Mouse (Mus musculus): ENCODE results near the gene Psmg4.

Gene Psmg4

DNA sequence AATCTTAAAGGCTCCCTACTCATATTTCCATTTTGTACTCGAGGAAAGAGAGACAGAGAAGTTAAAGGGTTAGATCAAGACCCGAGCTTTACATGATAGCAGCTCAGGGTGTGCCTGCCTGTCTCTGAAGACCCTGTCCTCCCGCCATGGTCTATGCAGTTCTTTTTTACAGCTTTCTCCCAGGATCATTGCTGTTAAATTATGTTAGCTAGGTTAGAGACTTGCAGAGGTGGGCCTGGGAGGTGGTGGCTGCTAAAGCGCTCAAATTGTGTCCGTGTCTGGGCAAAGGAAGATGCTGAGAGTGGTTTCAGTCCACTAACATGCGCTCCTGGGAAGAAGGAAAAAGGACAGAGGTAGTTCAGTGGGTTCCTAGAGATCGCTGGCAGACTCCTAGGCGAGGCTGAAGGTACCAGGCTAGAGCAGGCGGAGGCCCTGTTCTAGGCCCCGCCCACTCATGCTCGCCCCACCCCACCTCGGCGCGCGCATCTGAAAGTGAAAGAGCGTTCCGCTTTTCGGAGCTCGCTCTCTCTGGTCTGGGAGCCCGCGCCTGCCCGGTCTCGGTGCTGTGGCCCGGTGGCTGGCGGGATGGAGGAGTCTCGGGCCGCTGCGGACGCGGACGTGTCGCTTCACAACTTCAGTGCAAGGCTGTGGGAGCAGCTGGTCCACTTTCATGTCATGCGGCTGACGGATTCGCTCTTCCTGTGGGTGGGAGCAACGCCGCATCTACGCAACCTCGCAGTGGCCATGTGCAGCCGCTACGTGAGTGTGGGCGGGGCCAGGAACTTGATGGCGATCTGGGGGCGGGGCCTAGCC, at the start of gene Psmg4:
Gene Psmg4 (plus strand): TSS at position 474 of the 813 bp plus-strand sequence.
- DNase-seq: peak; percentile 97

DNA sequence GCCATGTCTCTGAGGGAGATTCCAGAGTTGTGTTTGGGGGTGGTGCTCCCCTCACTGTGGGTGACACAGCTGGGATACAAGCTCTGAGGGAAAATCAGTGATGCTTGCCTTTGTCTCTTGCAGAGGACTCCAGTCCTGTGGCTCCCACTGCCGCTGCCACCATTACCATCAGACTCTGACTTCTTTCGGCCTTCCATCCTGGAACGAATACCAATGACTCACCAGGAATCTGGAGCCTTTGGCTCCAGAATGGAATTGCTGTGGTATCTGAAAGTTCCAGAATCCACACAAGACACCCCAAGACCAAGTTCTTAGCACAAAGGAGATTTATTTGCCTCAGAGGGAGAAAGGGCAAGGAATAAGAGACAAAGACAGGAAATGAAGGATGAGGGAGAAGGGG, 49.7 kb upstream of the Psmg4 start:
- no peak for DNase-seq

DNA sequence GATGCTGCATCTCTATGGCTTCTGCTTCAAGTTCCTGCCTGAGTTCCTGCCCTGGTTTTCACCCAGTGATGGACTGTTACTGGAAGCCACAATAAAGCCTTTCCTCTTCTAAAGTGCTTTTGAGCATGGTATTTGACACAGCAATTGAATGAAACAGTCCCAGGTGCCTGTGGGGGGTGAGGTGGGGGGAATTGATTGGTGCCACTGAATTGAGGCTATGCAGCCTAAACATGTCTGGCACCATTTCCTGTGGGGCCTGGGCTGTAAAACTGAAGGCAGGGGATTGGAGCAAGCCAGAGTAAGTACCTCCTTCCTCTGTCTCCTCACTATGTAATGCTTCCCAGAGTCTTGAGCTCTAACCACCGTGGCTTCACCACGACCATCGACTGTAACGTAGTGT, 48.1 kb upstream of the Psmg4 start:
- DNase-seq: no peak

DNA sequence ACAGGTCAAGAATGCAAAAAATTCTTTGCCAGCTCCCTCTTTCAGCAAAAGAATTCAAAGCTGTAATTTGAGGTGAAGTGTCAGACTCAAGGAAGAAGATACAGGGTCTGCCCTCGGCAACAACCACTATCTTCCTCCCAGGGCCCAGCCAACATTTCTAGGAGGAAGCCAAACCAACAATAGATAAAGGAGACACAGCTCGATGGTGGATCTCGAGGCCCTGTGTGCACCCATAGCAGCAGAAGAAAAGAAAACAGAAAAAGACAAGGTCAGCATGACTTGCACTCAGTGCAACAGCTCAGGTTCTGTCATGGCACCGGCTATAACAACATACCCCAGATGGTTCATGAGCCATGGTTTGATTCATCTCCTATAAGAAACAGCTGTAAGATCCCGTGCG, 46.3 kb upstream of the Psmg4 start:
- no peak for DNase-seq

DNA sequence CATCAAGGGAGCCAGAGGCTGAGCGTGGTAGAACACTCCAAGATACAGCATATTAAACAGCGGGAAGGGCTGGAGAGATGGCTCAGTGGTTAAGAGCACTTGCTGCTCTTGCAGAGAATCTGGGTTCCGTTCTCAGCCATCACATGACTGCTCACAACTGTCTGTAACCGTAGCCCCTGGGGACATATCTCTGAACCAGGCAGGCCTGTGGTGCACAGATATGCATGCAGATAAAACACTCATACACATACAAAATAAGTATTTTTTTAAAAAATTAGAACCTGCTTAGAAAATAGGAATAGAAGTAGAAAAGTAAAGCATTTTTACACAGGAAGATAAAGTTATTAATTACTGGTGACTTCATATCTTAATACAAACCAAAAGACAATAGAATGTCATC, 43.9 kb upstream of the Psmg4 start:
- no peak for DNase-seq

DNA sequence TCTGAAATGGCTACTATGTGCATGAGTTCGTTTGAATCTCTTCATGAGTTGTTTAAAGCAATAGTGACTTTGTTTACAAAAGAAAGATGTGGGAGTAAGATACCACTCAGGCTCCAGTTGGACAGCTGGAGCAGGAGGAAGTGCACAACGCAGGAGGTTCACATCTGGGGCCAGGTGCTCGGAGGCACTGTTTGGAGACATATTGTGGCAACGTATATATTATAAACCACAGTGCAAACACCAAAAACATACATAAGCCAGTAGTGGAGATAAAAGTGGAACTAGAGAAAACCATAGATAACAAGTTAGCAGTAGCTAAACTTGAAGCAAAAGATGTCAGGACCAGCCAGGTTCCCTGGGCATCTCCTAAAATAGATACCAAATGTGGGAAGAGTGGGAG, 43.4 kb upstream of the Psmg4 start:
- no peak for DNase-seq

DNA sequence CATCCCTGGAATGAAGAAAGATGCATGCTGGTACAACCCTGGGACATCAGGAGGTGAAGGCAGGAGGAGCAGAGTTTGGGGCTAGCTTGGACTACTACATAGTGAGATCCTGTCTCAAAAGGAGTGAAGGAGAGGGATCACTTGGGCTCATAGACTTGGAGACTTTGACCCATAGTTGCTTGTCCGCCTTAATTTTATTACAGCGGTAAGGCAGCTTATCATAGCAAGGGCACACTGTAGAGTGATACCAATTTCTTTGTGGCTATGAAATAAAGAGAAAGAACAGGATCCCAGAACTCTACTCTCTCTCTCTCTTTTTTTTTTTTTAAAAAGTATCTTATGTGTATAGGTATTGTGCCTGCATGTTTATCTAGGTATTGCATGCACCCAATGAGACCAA, 42.2 kb upstream of the Psmg4 start:
- DNase-seq: no peak

DNA sequence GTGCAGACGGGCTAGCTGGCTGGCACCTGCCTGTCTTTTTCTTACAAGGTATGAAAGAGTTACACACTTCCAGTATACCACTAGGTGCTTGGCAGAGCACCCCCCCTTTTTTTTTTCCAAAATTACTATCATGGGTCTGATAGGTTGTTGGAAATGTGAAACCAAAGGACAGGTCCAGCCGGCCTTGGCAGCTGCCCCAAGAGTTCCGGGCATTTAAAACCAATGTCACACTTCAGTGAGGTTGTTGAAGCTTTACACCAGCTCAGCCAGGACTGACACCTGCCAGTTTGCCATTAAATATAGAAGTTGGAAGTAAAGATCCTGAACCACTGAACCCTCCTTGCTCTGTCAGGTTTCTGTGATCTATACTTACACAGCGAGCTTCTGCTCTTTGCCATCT, 37.1 kb upstream of the Psmg4 start:
- peak; percentile 69 for DNase-seq

DNA sequence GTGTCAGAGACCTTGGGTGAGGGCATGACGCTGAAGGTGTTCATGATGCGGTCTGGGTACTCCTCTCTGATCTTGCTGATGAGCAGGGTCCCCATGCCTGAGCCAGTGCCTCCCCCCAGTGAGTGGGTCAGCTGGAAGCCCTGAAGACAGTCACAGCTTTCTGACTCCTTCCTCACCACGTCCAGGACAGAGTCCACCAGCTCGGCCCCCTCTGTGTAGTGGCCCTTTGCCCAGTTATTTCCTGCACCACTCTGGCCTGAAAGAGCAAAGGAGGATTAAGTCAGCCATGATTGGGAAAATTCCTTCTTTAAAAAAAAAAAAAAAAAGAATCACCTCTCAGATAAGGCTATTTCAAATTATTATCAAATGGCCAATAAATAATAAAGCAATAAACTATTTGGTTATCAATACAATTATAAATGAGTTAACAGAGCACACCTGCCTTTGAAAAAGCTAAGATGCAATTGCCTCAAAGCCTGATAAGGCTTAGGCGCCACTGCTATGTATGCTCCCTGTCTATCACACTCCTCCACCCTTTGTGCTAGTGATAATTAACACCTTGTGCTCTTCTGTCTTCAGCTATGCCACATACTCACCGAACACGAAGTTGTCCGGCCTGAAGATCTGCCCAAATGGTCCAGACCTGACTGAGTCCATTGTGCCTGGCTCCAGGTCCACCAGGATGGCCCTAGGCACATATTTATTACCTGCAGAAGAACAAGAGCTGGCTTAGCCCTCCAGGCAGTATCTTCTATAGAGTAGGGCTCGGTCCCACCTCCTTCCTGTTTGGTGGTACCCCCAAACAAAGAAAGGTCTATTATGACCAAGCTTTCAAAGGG, 34.3 kb upstream of the Psmg4 start:
- DNase-seq: no peak

DNA sequence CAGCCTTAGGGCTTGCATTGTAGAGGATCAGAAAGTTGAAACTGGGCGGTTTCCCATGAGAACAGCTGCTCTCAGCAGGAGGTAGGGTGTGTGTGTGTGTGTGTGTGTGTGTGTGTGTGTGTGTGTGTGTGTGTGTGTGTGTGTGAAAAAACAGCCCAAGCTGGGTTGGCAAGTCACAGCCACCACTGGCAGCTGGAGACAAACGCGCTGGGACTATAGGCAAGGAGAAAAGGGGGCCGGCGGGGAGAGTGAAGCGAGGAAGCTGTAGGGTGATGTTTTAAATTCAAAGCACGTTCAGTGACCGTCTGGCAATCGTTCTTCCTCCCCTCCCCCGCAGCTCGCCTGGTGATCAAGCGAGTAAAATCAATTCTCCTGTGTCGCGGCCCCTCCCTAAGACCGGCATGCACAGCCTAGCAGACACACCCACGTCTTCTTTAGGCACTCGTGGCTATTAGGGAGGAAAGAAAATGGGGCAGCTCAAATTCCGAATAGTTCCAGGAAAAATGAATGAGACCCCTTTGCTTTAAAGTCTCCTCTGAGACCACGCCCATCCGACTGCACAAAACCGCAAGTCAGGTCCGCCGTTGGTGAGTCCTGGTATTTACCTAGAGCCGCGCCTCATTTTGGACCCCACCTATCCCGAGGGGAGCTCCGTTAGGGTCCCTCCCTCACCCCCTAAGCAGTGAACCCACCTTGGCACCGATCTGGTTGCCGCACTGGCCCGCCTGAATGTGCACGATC, 33.1 kb upstream of the Psmg4 start:
- peak; percentile 74 for DNase-seq

DNA sequence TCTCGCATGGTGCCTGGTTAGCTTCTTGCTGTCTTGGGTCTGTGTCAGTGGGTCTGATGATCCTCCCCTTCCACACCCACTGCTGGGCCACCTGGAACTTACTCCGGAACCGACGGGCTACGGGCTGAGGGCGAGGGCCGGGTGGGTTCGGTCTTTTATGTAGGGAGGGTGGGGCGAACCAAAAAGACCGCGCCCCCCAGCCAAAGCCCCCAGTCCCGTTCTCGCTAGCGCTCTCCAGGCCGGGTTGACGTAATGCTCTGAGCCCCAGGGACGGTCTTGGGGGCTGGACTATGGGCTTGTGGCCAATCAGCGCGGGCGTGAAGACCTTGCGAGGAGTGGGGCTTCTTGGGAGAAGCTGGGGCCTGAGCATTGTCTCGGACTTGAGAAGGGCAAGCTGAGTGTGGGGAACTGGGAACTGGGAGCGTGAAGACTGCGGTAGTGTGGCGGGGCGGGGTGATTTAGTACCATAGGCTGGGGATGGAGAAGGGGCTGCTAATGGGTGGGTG, 32.5 kb upstream of the Psmg4 start, which contains the start of gene Tubb2b:
Gene Tubb2b (minus strand): TSS at position 241 of the 506 bp plus-strand sequence.
- peak; percentile 44 for DNase-seq

DNA sequence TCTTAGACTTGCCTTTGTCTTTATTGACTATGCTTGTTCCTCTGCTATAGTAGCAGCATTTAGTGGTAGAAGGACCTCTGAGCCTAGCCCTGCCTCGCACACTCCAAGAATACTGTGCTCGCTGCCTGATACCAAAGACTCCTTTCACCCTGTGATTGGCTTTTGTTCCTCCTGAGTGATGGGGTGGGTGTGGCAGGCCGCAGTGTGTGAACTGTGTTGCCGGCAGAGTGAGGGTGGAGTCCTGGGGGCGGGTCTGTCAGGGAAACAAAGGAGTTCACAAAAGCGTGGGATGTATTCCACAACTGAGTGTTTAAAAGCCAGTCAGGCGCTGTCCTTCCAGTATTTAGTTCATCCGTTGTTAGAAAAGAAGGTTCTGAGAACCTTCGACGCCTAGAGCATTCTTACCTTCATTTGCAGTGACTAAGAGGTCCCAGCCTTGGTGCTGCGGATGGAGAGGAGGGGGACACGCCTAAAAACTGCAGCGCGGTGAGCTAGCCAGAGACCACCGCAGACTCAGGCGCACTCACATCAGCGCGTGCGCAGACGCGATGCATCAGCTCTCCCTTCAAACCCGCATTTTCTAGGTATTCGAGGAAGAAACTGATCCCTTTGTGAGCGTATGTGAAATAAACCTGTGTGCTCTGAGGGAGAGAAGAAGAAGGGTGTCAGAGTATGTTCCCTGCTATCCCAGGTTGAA, 31.6 kb upstream of the Psmg4 start:
- DNase-seq: peak; percentile 30

DNA sequence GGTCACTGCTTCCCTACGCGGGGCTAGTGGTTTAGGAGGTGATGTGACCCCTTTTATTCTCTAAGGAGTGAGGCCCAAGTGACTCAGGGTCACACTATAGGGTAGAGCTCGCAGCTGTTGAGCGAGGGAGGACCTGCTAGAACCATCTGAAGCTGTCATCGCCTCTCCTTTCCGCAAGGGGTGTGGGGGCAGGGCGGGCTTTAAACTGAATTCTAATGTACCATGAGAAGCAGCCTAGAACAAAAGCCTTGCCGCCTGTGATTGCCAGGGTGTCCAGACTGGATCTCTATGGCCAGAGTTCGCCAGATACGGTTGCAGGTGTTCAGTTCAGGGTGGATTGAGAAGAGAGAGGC, 31.1 kb upstream of the Psmg4 start:
- peak; percentile 36 for DNase-seq

DNA sequence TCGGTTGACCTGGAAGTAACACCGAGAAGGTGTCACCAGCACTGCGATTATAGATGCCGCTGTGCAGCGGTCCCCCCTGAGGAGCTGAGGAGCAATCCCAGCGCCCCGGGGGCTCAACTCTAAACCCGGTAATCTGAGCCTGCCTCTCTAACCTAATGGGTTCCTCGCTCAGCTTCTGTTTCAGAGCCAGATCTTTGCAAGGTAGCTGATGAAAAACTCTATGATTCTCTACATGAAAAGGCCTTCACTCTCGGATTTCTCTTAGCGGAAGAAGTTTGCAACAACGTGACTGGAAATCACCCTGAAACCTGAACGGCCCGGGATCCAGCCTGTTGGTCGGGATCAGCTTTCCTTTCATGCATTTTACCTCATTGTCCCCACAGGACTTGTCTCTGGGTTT, 30.5 kb upstream of the Psmg4 start:
- DNase-seq: no peak

DNA sequence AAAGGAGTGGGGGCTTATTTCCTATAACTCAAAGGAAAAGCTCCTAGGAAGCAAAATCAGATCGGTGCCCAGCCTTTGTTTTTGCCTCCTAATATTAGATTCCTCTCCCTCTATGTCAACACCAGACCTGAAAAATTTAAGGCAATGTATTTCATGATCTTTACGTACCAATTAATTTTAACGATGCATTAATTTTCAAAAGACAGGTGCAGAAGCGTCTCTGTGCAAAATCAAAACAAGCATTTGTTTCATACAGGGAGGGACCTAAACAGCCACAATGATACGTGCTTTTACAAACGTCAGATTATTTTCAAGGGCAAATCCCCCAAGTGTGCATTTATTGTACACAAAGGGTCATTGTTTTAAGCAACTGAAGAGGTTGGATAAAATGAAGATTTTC, 29.9 kb upstream of the Psmg4 start:
- DNase-seq: no peak

DNA sequence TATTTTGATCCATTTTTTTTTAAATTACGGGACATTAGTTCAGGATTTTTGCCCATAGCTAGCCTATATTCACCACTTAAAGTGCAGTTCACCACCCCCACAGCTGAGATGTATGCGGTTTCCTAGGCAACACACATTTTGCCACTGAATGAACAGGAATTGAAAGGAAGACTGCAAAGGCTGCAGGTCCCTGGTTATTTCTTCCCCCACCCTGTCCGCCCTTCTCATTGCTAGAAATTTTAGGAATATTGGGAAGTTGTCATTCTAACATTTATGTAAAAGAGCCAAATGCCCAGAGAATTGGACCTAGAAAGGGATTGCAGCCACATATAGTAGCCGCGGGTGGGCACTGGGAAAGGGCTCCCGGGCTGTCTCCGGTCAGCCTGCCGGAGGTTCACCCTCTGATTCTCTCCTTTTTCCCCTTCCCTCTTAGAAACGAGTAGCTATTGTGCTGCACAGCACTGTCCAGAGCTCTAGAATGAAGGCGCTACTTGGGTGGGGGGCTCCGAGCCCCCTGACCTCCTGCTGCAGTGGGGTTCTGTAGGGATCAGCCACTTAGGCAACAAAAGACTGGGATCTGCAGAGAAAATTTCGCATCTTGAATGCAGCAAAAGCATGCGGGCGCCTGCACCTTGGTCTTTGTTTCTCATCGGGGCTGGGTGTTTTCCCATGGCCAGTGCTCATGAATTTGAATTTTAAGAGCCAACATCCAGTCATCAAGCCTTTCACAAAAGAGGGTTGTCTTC, 29.3 kb upstream of the Psmg4 start:
- no peak for DNase-seq

DNA sequence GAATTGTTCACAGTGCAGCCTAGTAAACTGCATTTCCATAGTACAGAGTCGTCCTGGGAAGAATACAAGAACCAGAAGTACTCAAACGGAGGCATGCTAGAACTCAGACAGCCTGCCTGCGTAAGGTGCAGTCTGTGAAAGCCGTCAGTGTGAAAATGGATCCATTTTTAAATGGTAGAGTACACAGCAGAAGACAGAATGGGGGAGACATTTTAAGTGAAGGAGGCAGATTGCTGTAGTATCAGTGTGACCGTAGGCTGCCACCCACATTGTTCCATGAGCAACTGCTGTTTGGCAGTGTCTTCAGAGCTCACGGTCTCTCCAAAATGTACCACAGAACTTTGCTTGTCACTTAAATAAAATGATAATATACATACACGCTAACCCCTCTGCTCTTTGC, 28.5 kb upstream of the Psmg4 start:
- no peak for DNase-seq

DNA sequence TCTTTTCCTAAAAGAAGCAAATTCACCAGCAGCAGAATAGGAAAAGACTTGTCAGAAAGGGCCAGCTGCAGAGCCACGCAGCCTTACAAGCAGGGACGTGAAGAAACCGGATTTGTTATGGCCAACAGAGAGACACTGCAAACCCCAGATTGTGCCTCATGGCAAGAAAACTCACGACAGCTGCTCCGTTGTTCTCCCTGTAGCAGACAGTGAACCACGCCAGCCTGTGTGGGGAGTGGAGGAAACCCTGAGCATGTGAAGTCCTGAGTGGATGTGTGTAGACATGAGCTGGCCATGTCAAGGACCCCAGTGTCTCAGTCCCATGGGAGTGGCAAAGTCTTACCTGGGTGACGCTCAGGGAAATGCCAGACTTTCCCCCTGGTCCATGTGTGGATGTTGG, 26.2 kb upstream of the Psmg4 start:
- DNase-seq: no peak

DNA sequence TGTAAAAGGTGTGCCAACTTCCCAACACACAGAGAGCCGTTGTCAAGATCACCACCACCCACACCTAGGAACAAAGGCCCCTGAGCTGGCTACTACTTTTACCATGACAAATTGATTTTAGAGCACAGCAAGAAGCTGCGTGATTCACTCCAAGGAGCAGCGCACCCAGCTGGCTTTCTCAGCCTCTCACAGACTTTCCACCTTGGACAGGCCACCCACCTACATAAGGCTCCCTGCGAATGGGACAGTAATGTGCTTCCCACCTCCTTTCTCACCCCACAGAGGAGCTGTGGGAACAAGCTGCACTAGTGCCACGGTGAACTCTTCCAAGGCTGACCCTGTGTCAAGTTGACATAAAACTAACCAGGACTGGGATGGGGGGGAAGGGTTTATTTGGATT, 19.4 kb upstream of the Psmg4 start:
- no peak for DNase-seq

DNA sequence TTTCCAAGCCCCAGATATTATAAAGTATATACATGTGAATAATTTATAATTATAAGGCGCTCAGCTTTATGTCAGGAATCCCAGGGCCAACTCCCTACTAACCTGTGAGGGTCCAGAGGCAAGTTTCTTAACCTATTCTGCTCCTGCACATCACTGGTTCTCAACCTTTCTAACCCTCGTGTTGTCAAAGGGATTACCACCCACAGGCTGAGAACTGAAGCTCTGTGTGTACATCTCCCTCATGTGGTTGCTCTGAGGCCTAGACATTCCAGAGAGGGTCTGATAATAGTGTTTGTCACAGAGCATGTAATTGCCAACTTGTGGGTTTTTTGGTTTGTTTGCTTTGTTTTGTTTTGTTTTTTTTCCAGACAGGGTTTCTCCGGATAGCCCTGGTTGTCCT, 15.8 kb upstream of the Psmg4 start:
- DNase-seq: no peak

DNA sequence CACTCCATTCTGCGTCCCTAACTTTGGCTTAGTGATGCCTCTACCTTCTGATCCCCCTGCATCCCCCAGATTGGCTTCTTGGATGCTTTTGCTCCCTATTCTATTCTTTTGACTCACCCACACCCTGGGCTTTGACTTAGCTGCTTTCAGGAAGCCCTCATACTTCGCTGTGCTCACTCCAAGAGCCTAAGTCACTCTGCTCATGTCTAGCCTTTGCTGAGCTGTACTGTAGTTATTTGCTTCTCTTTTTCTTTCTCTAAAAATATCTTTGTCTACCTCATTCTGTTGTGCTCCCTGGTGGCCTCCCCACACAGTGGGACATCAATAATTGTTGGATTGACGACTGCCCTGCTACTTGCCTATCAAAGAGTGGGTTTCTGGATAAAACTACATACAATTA, 14.6 kb upstream of the Psmg4 start:
- DNase-seq: no peak
